Mouse (Mus musculus) neural tube, embryonic 15.5 days (tissue): ENCODE results near the gene Sh3pxd2a. TPM values are rescaled to one million over a fixed set of nuclear protein-coding genes. Genes with fewer than 3 reads are reported as not detected.

ENCODE experiments used
- ATAC-seq: fragments of 200-750 bp; cut with Nextera tagmentation; 2 replicates; pipeline ENCODE4 v1.8.0; 2017; ENCODE audit warnings: mild to moderate bottlenecking, moderate TSS enrichment, moderate library complexity; ENCODE audit not compliant: low FRiP score
- H3K27ac ChIP-seq: fragments of 300-500 bp; sonication (generic); replicated peaks from 2 replicates; pipeline ENCODE4 v1.5.1; 2015; ENCODE audit warnings: mild to moderate bottlenecking, inconsistent platforms
- H3K27me3 ChIP-seq: fragments of 300-500 bp; sonication (generic); replicated peaks from 2 replicates; pipeline ENCODE4 v1.6.1; 2015; ENCODE audit warnings: inconsistent platforms
- H3K36me3 ChIP-seq: fragments of 300-500 bp; sonication (generic); 2 replicates; pipeline ENCODE4 v1.6.1; 2015; ENCODE audit warnings: inconsistent platforms
- H3K4me1 ChIP-seq: fragments of 300-500 bp; sonication (generic); 2 replicates; pipeline ENCODE4 v1.6.1; 2015; ENCODE audit warnings: inconsistent platforms
- H3K4me2 ChIP-seq: fragments of 300-500 bp; sonication (generic); 2 replicates; pipeline ENCODE4 v1.6.1; 2015; ENCODE audit warnings: inconsistent platforms, mild to moderate bottlenecking, moderate library complexity
- H3K4me3 ChIP-seq: fragments of 300-500 bp; sonication (generic); replicated peaks from 2 replicates; pipeline ENCODE4 v1.5.1; 2015; ENCODE audit warnings: mild to moderate bottlenecking, inconsistent platforms
- H3K9ac ChIP-seq: fragments of 300-500 bp; sonication (generic); replicated peaks from 2 replicates; pipeline ENCODE4 v1.6.1; 2015; ENCODE audit warnings: mild to moderate bottlenecking, inconsistent platforms
- H3K9me3 ChIP-seq: fragments of 300-500 bp; sonication (generic); replicated peaks from 2 replicates; pipeline ENCODE4 v1.6.1; 2016; ENCODE audit warnings: inconsistent platforms
- WGBS: fragments of 180-500 bp; shearing (Covaris S2); methylation state at CpG from one replicate; pipeline ENCODE4 v1.1.7; 2015; ENCODE audit warnings: mixed read lengths; 5-methylcytosine and 5-hydroxymethylcytosine counted together
- polyA plus RNA-seq: library from polyadenylated mRNA; unstranded; fragments of >200 nt; fragmentation: Nextera tagmentation; extraction: Ambion mirVana; gene quantifications from 2 replicates; pipeline ENCODE4 v1.2.1, GENCODE M21; 2015

Sh3pxd2a gene
- polyA plus RNA-seq, 1 experiment from 2014 or later = 2.2 TPM

DNA sequence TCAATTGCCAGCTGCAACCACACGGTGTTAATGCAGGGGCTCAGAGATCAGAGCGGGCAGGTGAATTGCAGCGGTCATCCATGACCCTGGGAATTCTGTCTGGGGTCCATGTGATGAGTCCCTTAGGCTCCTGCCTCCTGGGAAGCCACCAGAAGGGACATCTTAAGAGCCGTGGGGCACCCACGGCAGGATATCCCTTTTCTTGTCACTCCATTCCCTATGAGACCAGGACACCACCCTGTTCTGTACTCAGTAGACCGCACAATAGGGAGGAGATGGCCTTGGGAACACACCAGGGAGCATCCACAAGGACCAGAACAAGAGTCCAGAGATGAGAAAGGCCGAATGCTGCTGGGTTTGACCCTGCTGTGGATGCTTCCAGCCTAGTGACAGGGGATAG lies 10.8 kb downstream of the Sh3pxd2a start:
- Histone ChIP-seq H3K27ac (no peak overlapping the region), H3K4me1 (peaks cover 50% of the 10 kb centered on the region), H3K9me3 (no peaks in the 10 kb centered on the region), H3K36me3 (no peaks in the 10 kb centered on the region), H3K9ac (no peak overlapping the region), H3K4me3 (no peak overlapping the region), H3K27me3 (no peaks in the 10 kb centered on the region), H3K4me2 (no peak overlapping the region)
- no peak for ATAC-seq
- WGBS = 85% methylated on average over 7 of the region's 7 CpGs

DNA sequence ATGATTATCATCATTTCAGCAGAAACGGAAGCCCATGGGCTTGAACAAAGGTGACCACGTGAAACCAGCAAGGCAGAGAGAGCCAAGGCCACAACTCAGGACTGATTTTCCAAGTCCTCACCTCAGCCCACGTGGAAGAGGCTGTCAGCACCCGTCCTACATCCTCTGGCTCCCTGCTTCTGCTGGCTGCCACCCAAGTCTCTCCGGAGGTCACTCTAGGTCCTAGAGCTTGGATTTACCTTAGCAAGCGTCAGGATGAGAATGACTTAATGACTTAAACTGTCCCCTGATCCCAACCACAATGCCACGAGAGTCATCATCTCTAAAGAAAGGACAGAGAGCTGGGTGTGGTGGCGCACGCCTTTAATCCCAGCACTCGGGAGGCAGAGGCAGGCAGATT lies 11.5 kb downstream of the Sh3pxd2a start:
- Histone ChIP-seq H3K4me3 (no peak overlapping the region), H3K9ac (no peak overlapping the region), H3K4me2 (no peak overlapping the region), H3K4me1 (peaks cover 50% of the 10 kb centered on the region), H3K27me3 (no peaks in the 10 kb centered on the region), H3K27ac (no peak overlapping the region), H3K36me3 (no peaks in the 10 kb centered on the region), H3K9me3 (no peaks in the 10 kb centered on the region)
- no peak for ATAC-seq
- WGBS = 89% methylated on average over 10 of the region's 10 CpGs

GRCm38 (mm10) chr19:47452211-47452610 lies 12.0 kb downstream of the Sh3pxd2a start:
- WGBS = 81% methylated on average over 7 of the region's 7 CpGs
- Histone ChIP-seq H3K9ac (no peak overlapping the region), H3K36me3 (no peaks in the 10 kb centered on the region), H3K9me3 (no peaks in the 10 kb centered on the region), H3K27ac (no peak overlapping the region), H3K4me1 (peaks cover 50% of the 10 kb centered on the region), H3K4me3 (no peak overlapping the region), H3K4me2 (no peak overlapping the region), H3K27me3 (no peaks in the 10 kb centered on the region)
- no peak for ATAC-seq

- whole genome bisulfite sequencing = 71% methylated on average over 10 of the region's 10 CpGs
- no peaks in the 10 kb centered on the region for H3K36me3 ChIP-seq
- H3K27me3 ChIP-seq = no peaks in the 10 kb centered on the region
- H3K4me2 ChIP-seq = no peak overlapping the region
- no peaks in the 10 kb centered on the region for H3K9me3 ChIP-seq
- H3K4me3 ChIP-seq = no peak overlapping the region
- H3K27ac ChIP-seq = no peak overlapping the region
- peaks cover 55% of the 10 kb centered on the region for H3K4me1 ChIP-seq
- no peak for ATAC-seq
- H3K9ac ChIP-seq = no peak overlapping the region
Measured at GRCm38 (mm10) chr19:47451476-47452113, 12.6 kb downstream of the Sh3pxd2a start.

DNA sequence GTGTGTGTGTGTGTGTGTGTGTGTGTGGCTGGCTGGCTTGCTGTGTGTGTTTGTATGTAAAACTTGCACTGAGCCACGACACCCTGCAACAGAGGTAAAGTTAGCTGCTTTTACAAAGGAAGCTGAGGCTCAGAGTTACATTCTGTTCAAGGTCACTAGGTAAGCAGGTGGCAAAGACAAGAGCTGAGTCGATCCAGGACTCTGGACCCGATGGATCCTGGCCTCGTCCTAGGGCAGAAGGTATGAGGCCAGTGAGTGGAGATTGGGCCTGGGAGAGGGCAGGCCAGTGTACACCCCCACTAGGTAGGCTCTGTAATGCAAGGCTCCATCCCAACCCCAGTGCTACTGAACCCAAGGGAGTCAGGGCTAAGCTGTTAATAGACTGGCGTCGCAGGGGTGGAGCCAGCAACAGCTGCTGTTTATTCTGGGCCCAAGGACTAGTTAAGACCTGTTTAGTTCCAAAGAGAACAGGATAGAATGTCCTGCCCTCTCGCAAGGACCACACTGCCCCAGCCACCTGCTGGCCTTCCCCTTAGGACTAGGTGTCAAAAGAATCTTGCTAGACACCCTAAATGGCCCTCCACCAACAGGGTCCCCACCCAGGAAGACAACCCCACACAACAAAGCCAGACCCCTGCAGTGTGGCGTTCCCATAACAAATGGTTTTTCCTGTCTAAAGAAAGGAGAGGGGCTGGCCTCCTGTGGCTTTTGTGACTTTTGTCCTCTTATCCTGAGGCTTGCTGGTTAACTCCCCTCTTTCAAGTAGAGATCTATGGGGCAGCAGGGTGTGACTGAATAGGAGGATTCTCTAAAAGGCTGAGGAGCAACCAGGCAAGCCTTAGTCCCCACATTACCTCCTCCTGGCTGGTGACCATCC lies 13.7 kb downstream of the Sh3pxd2a start:
- no peaks in the 10 kb centered on the region for H3K27me3 ChIP-seq
- peaks cover 66% of the 10 kb centered on the region for H3K4me1 ChIP-seq

DNA sequence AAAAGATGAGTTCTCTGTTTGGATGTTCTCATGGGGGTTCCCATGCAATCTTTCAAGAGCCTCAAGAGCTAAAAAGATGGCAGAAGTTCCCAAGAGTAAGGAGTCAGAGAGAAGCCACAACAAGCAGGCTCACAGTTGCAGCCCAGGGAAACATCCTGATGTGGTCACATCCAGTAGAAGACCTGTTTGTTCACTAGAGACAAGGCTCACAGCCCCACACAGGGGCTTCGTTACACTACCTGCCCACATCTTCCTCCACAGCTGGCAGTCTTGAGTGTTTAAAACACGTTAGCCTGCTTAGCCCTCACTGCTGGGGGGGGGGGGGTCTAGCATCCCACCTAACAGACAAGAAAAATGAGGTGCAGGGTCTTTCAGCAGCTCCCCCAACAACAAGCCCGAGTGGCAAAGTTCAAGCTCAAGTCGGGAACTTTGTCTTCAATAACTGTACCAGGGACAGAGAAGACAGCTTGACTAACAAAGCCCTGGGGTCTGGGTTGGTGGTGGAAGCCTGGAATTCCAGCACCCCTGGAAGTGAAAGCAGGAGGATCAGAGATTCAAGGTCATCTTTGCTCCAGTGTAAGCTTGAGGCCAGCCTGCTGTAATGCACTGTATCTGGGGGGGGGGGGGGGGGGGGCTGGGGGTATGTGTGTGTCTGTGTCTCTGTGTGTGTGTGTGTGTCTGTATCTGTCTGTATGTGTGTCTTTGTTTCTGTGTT lies 14.5 kb downstream of the Sh3pxd2a start:
- no peak overlapping the region for H3K4me2 ChIP-seq
- 59% methylated on average over 4 of the region's 4 CpGs for WGBS
- no peaks in the 10 kb centered on the region for H3K36me3 ChIP-seq

More for the DNA sequence above, 13.7 kb downstream of the Sh3pxd2a start:
- no peak for ATAC-seq
- 27% methylated on average over 8 of the region's 8 CpGs for WGBS
- Histone ChIP-seq H3K9me3 (no peaks in the 10 kb centered on the region), H3K4me2 (no peak overlapping the region), H3K4me3 (no peak overlapping the region), H3K36me3 (no peaks in the 10 kb centered on the region), H3K9ac (no peak overlapping the region), H3K27ac (no peak overlapping the region)

DNA sequence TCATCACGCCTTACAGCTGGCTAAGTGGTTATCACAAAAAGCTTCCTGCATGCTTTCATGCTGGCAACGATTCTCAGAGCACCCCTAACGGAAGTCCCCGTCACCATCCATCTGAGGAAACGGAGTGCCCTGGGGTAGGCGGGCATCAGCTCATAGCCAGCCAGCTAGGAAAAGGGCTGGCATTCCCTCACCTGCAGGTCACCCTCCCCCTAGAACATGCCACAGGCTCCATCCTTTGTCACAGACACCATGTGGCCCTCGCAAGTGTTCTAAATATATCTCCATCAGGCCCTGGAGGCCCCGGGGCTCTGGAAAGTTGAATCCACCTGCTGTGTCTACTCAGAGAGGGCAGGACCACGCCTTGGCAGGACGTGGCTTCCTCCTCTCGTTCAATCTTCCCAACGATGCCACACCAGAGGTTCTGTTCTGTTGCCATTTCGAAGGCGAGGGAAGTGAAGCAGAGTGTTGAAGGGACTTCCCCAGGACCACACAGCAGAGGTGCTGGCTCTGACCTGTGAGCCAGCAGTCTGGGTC lies 15.5 kb downstream of the Sh3pxd2a start:
- 74% methylated on average over 14 of the region's 14 CpGs for WGBS
- Histone ChIP-seq H3K4me1 (peaks cover 62% of the 10 kb centered on the region), H3K9ac (no peak overlapping the region), H3K4me2 (no peak overlapping the region), H3K36me3 (no peaks in the 10 kb centered on the region), H3K27me3 (no peaks in the 10 kb centered on the region), H3K9me3 (no peaks in the 10 kb centered on the region), H3K27ac (no peak overlapping the region), H3K4me3 (no peak overlapping the region)
- no peak for ATAC-seq

More for the DNA sequence above, 14.5 kb downstream of the Sh3pxd2a start:
- Histone ChIP-seq H3K27me3 (no peaks in the 10 kb centered on the region), H3K4me3 (no peak overlapping the region), H3K9me3 (no peaks in the 10 kb centered on the region), H3K9ac (no peak overlapping the region), H3K27ac (no peak overlapping the region), H3K4me1 (peaks cover 61% of the 10 kb centered on the region)
- ATAC-seq = no peak

DNA sequence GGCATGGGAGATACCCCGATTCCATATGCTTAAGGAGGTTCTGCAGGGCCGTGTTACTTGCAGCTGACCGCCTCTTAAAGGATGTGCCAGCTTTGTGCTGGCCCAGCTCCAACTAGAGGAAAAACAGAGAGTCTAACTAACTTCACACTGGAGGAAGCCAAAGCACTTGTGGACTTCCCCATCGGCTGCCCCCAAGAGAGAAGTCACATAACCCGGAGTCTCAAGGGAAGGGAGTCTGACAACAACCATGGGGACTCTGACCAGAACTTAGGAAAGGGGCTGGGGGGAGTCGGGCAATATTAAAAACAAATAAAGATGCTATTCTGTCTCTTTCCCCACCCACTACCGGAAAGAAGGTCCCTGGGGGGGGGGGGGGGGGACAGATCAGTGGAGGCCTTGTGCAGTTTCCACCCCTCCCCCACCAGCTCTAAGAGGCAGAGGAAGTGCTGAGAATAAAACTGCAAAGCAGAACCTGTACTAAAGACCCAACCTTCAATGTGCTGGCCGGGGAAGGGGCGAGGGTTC lies 17.3 kb downstream of the Sh3pxd2a start:
- no peak overlapping the region for H3K4me3 ChIP-seq
- ATAC-seq = no peak; the same call in 1 of the 2 replicates
- H3K27ac ChIP-seq = no peak overlapping the region; the same call in none of the 2 replicates
- H3K27me3 ChIP-seq = no peaks in the 10 kb centered on the region
- 33% methylated on average over 9 of the region's 9 CpGs for WGBS
- no peak overlapping the region for H3K9ac ChIP-seq
- H3K4me1 ChIP-seq = peaks cover 64% of the 10 kb centered on the region
- no peaks in the 10 kb centered on the region for H3K36me3 ChIP-seq
- no peak overlapping the region for H3K4me2 ChIP-seq
- no peaks in the 10 kb centered on the region for H3K9me3 ChIP-seq

- H3K27ac ChIP-seq = no peak overlapping the region; the same call in 1 of the 2 replicates
Measured at GRCm38 (mm10) chr19:47446130-47446529, 18.1 kb downstream of the Sh3pxd2a start.

DNA sequence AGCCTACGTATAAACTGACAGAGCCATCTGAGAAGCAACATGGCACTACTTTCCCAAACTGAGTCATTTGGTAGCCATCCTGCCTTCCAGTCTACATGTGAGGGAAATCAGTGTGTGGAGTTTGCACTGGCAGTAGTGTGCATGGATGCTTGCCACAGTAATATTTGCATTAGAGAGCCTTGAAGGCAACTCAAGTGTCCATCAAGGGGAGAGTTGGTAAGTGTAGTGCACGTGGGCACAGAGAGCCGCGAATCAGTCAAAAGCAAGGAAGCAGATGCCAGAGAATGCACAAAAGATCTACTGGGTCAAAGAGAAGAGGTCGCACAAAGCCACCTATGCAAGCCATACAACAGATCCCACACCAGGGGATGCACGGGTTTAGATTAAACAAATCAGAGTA lies 18.5 kb downstream of the Sh3pxd2a start:
- no peak for ATAC-seq
- Histone ChIP-seq H3K36me3 (no peaks in the 10 kb centered on the region), H3K9me3 (no peaks in the 10 kb centered on the region), H3K4me1 (peaks cover 61% of the 10 kb centered on the region), H3K4me2 (no peak overlapping the region), H3K9ac (no peak overlapping the region), H3K27me3 (no peaks in the 10 kb centered on the region), H3K27ac (no peak overlapping the region), H3K4me3 (no peak overlapping the region)
- 71% methylated on average over 6 of the region's 6 CpGs for WGBS

More at GRCm38 (mm10) chr19:47446130-47446529, 18.1 kb downstream of the Sh3pxd2a start:
- Histone ChIP-seq H3K4me1 (peaks cover 64% of the 10 kb centered on the region), H3K9ac (no peak overlapping the region), H3K4me3 (no peak overlapping the region), H3K4me2 (no peak overlapping the region), H3K27me3 (no peaks in the 10 kb centered on the region), H3K9me3 (no peaks in the 10 kb centered on the region), H3K36me3 (no peaks in the 10 kb centered on the region)
- WGBS = 79% methylated on average over 9 of the region's 9 CpGs
- ATAC-seq = no peak

DNA sequence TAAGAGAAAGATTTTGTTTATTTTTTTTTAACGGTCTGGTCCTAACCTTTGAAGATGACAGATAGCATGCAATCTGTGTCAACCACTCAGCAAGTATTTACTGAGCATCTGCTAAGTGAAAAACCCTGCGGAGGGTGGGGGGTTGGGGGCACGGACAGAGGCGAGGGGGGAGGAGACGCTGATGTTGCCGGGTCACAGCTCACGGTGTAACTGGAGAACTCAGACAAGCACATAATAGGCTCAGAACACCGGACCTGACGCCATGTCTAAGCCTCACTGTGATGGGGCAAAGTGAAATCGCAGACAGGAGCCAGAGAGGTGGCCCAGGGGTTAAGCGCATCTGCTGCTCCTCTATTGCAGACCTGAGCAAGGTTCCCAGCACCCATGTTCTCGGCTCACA lies 19.7 kb downstream of the Sh3pxd2a start:
- no peak overlapping the region for H3K9ac ChIP-seq
- no peak for ATAC-seq
- no peaks in the 10 kb centered on the region for H3K9me3 ChIP-seq
- 26% methylated on average over 12 of the region's 12 CpGs for WGBS
- no peak overlapping the region for H3K4me2 ChIP-seq
- H3K36me3 ChIP-seq = no peaks in the 10 kb centered on the region
- H3K27ac ChIP-seq = no peak overlapping the region
- no peak overlapping the region for H3K4me3 ChIP-seq
- H3K4me1 ChIP-seq = peaks cover 55% of the 10 kb centered on the region
- H3K27me3 ChIP-seq = no peaks in the 10 kb centered on the region
